Mouse (Mus musculus) Patski (cell line): ENCODE measurements around the gene Lrrc4. TPM values are rescaled to one million over a fixed set of nuclear protein-coding genes. Genes with fewer than 3 reads are reported as not detected.

Source experiments
- ATAC-seq: fragments of 100-300 bp; one replicate; pipeline ENCODE4 v1.8.0; 2021
- CTCF ChIA-PET: fragments of 350-600 bp; sonication (Branson Sonifier 250); formaldehyde crosslinking; loops from one replicate; lab custom pipeline; 2022; ENCODE audit warnings: inconsistent platforms; lab: Charles Lee
- POLR2A ChIA-PET: fragments of 350-600 bp; sonication (Branson Sonifier 250); formaldehyde crosslinking; loops from one replicate; lab custom pipeline; 2022; ENCODE audit warnings: antibody characterized with exemption, inconsistent platforms; lab: Charles Lee
- DNase-seq: peaks from one replicate; pipeline ENCODE4 v3.0.0-alpha.2; 2011; ENCODE audit warnings: low read depth, low spot score
- H3K27me3 ChIP-seq: fragments of 371-371 bp; one replicate; pipeline ENCODE4 v1.5.1; 2021
- CTCF ChIP-seq: fragments of 100-300 bp; IDR thresholded peaks from one replicate; pipeline ENCODE4 v1.5.1; 2021
- in situ Hi-C: fragments of 300-500 bp; cut with MboI; formaldehyde crosslinking; loops from 3 replicates; pipeline ENCODE4 v1.11.1; 2018; ENCODE audit warnings: low pct_unique_long_range_greater_than_20kb, mixed read lengths
- polyA plus RNA-seq: library from polyadenylated mRNA; unstranded; gene quantifications from one replicate; pipeline ENCODE4 v1.2.3, GENCODE M21; 2021

The Lrrc4 gene
- polyA plus RNA-seq, 1 experiment from 2014 or later = not detected

DNA sequence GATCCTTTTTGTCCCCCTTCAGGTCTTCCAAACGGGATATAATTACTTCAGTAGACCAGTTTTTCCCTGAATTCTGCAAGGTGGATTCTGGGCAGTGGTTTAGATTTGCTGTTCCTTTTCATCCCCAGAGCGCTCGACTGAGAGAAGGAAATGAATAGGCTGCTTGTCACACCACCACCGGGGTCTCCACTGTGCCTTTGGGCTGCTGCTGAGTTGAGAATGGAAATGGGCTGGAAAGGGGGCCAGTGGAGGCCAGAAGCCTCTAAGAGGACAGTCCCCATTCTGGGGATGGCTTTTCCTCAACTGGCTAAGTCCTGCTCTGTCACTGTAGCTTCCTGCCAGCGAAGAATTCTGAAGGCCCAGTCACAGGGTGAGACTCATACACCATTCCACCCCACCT, 47.6 kb downstream of the Lrrc4 start:
- ATAC-seq (no peak), DNase-seq (no peak)
- no peak for TF ChIP-seq CTCF
- in situ Hi-C loops = no loop called here
- POLR2A ChIA-PET = interaction anchor here (0.5 kb wide), 1 partner anchor 63 kb away, joined by 3 read pairs; no protein-coding TSS in a partner anchor
- no peaks in the 10 kb centered on the region for H3K27me3 ChIP-seq
- CTCF ChIA-PET = interaction anchor here (1.1 kb wide), 1 partner anchor 26 kb away, joined by 4 read pairs; no protein-coding TSS in a partner anchor

- POLR2A ChIA-PET = no interaction called here
- CTCF ChIA-PET = interaction anchor here (1.1 kb wide), 1 partner anchor 25 kb away, joined by 4 read pairs; no protein-coding TSS in a partner anchor
Measured at GRCm38 (mm10) chr6:28783082-28783647, 48.4 kb downstream of the Lrrc4 start.

DNA sequence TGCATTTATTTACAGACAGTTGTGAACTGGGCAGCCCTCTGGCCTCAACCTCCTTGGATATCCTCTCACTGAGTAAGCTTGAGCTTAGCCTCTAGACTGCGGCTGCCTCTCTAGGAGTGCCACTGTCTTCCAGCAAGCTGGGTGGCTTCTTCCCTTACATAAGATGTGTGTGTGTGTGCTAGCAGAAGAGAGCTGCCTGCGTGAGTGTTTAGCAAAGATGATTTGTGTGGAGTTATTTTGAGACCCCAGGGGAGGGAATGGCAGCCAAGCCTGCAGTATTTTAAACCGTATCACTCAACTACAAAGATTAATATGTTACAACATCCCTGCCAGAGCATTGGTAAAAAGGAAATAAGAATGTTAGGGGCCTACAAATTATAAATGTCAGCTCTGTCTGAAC, 49.9 kb downstream of the Lrrc4 start:
- DNase-seq (no peak), ATAC-seq (no peak)
- POLR2A ChIA-PET = no interaction called here

More at GRCm38 (mm10) chr6:28783082-28783647, 48.4 kb downstream of the Lrrc4 start:
- no peak for ATAC-seq
- H3K27me3 ChIP-seq = no peaks in the 10 kb centered on the region
- no peak for DNase-seq
- in situ Hi-C loops = no loop called here
- TF ChIP-seq CTCF = no peak

GRCm38 (mm10) chr6:28771331-28771730, 60.2 kb downstream of the Lrrc4 start:
- TF ChIP-seq CTCF = no peak
- in situ Hi-C loops = no loop called here
- ChIA-PET POLR2A (no interaction called here), CTCF (interaction anchor here (2.2 kb wide), 1 partner anchor 9 kb away, joined by 5 read pairs; no protein-coding TSS in a partner anchor)
- H3K27me3 ChIP-seq = no peaks in the 10 kb centered on the region
- no peak for ATAC-seq
- no peak for DNase-seq

More for the DNA sequence above, 49.9 kb downstream of the Lrrc4 start:
- no peak for TF ChIP-seq CTCF
- in situ Hi-C loops = no loop called here
- no peaks in the 10 kb centered on the region for H3K27me3 ChIP-seq
- CTCF ChIA-PET = interaction anchor here (2.6 kb wide), 1 partner anchor 24 kb away, joined by 7 read pairs; no protein-coding TSS in a partner anchor

DNA sequence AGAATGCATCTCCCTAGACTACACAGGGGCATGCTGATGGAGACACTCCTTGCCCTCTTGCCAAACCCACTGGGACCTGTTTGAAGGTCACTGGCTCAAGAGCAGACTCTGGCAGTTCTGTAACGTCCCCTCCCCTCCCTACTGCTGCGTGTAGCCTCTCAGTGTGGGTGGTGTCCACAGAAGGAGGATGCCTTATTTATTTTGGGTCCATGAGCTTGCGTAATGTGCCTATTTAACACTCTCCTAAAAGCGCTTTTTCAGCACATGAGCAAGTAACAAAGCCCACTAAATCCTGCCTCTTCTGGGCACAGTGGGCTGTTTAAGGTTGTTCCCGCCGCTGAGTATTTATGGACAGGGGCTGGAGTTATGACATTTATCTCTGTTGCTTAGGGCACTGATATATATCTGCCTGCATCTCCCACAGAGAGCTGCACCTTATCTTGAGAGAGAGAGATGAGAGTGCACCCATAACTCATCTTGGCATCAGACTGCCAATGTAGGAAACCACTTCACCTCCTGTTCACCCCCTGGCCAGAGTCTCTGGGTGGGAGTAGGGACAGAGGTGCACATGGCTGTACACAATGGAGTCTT, 63.6 kb downstream of the Lrrc4 start:
- in situ Hi-C loops = no loop called here
- no peak for TF ChIP-seq CTCF
- H3K27me3 ChIP-seq = no peaks in the 10 kb centered on the region
- ChIA-PET POLR2A (no interaction called here), CTCF (interaction anchor here (0.8 to 1.3 kb wide), 2 partner anchors 12 to 22 kb away, joined by 3 to 4 read pairs; no protein-coding TSS in a partner anchor)
- no peak for DNase-seq
- ATAC-seq = no peak

- CTCF ChIA-PET = interaction anchor here (1.3 kb wide), 1 partner anchor 14 kb away, joined by 3 read pairs; no protein-coding TSS in a partner anchor
- TF ChIP-seq CTCF = no peak
- POLR2A ChIA-PET = no interaction called here
- no peak for ATAC-seq
- H3K27me3 ChIP-seq = no peaks in the 10 kb centered on the region
- DNase-seq = no peak
- in situ Hi-C loops = no loop called here
Measured at GRCm38 (mm10) chr6:28766622-28767021, 64.9 kb downstream of the Lrrc4 start.

DNA sequence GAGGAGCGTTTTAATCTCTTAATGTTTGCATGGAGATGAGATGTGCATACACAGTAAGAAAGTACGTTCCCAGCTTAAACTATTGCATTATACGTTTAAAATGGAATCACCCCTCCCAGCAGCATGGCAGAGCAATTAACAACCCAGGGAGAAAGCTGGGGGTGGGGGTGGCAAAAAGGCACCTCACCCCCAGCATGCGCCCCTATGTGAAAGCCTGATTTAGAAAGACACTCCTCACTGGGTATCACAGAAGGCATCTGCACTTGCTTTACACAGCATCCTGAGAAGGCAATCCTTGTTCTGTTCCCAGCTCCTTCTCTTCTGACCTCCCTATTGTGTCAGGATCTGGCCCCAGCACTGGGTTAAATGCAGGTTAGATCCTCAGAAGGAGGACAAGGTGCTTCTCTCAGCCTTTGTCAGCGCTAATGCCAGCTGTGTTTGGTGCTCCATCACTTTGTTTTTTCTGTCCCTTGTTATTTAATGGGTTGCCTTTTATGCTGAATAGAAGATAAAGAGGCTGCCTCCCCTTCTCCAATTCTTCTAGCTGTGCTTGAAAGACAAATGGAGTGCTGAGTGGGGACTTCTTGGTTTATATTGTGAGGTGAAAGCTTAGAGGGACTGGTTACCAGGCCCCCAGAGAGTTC, 69.3 kb downstream of the Lrrc4 start:
- ATAC-seq = no peak
- no peak for TF ChIP-seq CTCF
- ChIA-PET CTCF (interaction anchor here (1.1 to 1.9 kb wide), 4 partner anchors 8 to 38 kb away, joined by 3 to 5 read pairs (median 5); no protein-coding TSS in a partner anchor), POLR2A (no interaction called here)
- in situ Hi-C loops = no loop called here
- no peaks in the 10 kb centered on the region for H3K27me3 ChIP-seq
- no peak for DNase-seq

DNA sequence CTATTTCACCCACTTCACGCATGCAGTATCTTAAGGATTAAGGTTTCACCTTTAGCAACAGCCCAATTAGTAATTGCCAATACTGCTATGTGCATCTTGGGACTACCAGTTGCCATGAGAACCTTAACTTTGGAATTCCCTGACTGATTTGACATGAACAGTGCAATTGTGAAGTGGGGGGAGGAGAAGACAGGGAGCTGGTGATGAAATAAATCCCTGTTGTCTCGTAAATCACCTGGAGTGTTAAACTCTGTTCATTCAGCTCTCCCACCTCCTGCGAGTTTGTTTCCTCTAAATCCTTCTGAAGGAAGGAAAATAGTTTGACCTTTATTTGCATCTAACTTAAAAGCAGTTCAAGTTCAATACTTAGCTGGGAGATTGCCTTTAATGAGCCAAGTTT, 69.8 kb downstream of the Lrrc4 start:
- H3K27me3 ChIP-seq = no peaks in the 10 kb centered on the region
- in situ Hi-C loops = no loop called here
- ChIA-PET POLR2A (interaction anchor here (0.6 kb wide), 1 partner anchor 95 kb away, joined by 3 read pairs; no protein-coding TSS in a partner anchor), CTCF (interaction anchor here (1.2 to 1.9 kb wide), 4 partner anchors 9 to 15 kb away, joined by 5 read pairs; no protein-coding TSS in a partner anchor)
- no peak for TF ChIP-seq CTCF
- no peak for DNase-seq
- ATAC-seq = no peak

- CTCF ChIA-PET = interaction anchor here (1.0 to 1.6 kb wide), 4 partner anchors 10 to 25 kb away, joined by 3 to 7 read pairs (median 4); no protein-coding TSS in a partner anchor
- in situ Hi-C loops = no loop called here
Measured at GRCm38 (mm10) chr6:28758293-28758692, 73.3 kb downstream of the Lrrc4 start.

DNA sequence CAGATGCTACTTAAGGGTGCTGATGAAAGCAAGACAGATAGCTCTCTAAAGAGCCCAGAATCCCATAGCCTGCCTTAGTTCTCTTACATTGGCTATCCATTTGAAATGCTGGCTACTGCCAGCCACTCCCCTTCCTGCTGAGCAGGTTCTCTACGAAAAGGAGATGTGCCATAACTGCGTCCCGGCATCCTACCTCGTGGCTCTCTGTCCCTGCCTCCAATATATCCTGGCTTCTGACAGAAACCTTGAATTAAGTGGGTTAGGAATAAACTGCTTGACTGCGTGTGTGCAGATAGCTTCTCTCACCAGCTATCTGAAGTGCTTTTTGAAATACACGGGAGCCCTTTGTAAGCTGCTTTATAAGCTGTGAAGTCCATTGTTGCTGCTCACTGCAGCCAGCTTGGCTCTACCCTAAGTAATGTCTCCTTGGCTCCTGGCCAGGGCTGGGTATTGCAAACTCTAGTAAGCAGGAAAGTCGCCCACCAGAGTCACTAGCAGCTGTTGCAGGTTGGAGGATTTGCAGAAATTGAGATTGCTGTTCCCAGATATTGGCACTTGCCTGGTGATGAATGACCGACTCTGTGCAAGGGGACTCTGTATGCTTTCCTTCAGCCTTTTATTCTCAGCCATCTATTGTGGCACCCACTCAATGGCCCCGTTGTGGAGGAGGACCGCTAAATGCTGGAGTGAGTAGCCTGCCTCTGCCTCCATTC, 75.1 kb downstream of the Lrrc4 start:
- ChIA-PET POLR2A (no interaction called here), CTCF (no interaction called here)
- in situ Hi-C loops = no loop called here
- ATAC-seq (no peak), DNase-seq (no peak)
- no peak for TF ChIP-seq CTCF
- H3K27me3 ChIP-seq = no peaks in the 10 kb centered on the region

More at GRCm38 (mm10) chr6:28758293-28758692, 73.3 kb downstream of the Lrrc4 start:
- no peaks in the 10 kb centered on the region for H3K27me3 ChIP-seq
- ATAC-seq (no peak), DNase-seq (no peak)
- no peak for TF ChIP-seq CTCF
- POLR2A ChIA-PET = no interaction called here
